Mouse (Mus musculus) olfactory bulb, adult 2 months (tissue): ENCODE measurements around the gene Pom121l2.

Experiments
- CTCF ChIP-seq: fragments of 200-500 bp; IDR thresholded peaks from 2 replicates; pipeline ENCODE4 v1.5.1; 2012; ENCODE audit warnings: low read depth, mild to moderate bottlenecking, low read length, moderate library complexity; ENCODE audit not compliant: insufficient read depth
- POLR2A ChIP-seq: fragments of 200-500 bp; IDR thresholded peaks from 2 replicates; pipeline ENCODE4 v1.6.1; 2012; ENCODE audit warnings: mild to moderate bottlenecking, low read depth, low read length, moderate library complexity; ENCODE audit not compliant: insufficient read depth

- TF ChIP-seq POLR2A (no peak), CTCF (no peak)
Observed at GRCm38 (mm10) chr13:21994896-21995295, 13.9 kb downstream of the Pom121l2 start.
